Mouse (Mus musculus) kidney, embryonic 14.5 days (tissue): Measurements from ENCODE around the gene Diras1. TPM values are rescaled to one million over a fixed set of nuclear protein-coding genes. Genes with fewer than 3 reads are reported as not detected.
"Not testable (repeated sequence)": the region's sequence is repeated elsewhere in the genome, so short reads cannot be mapped to it uniquely, and the experiment has no call there.

Experiments
- ATAC-seq: fragments of 200-750 bp; cut with Nextera tagmentation; 2 replicates; pipeline ENCODE4 v1.8.0; 2017; ENCODE audit warnings: moderate number of reproducible peaks, mild to moderate bottlenecking, moderate TSS enrichment, moderate library complexity; ENCODE audit not compliant: low FRiP score, low TSS enrichment
- H3K27ac ChIP-seq: fragments of 300-500 bp; sonication (generic); 2 replicates; pipeline ENCODE4 v1.5.1; 2014; ENCODE audit warnings: low read depth, mild to moderate bottlenecking, low read length, moderate library complexity, mixed read lengths
- H3K27me3 ChIP-seq: fragments of 300-500 bp; sonication (generic); 2 replicates; pipeline ENCODE4 v1.6.1; 2014; ENCODE audit warnings: mild to moderate bottlenecking, low read length; ENCODE audit not compliant: control insufficient read depth, insufficient read depth
- H3K36me3 ChIP-seq: fragments of 300-500 bp; sonication (generic); 2 replicates; pipeline ENCODE4 v1.6.1; 2014; ENCODE audit warnings: low read length, mixed read lengths; ENCODE audit not compliant: control insufficient read depth, insufficient read depth
- H3K4me1 ChIP-seq: fragments of 300-500 bp; sonication (generic); 2 replicates; pipeline ENCODE4 v1.6.1; 2014; ENCODE audit warnings: low read length, mixed read lengths; ENCODE audit not compliant: control insufficient read depth, insufficient read depth
- H3K4me2 ChIP-seq: fragments of 300-500 bp; sonication (generic); replicated peaks from 2 replicates; pipeline ENCODE4 v1.6.1; 2014; ENCODE audit warnings: low read depth, mild to moderate bottlenecking, low read length
- H3K4me3 ChIP-seq: fragments of 300-500 bp; sonication (generic); 2 replicates; pipeline ENCODE4 v1.5.1; 2014; ENCODE audit warnings: mild to moderate bottlenecking, low read length
- H3K9ac ChIP-seq: fragments of 300-500 bp; sonication (generic); 2 replicates; pipeline ENCODE4 v1.6.1; 2014; ENCODE audit warnings: low read depth, mild to moderate bottlenecking, low read length, moderate library complexity
- H3K9me3 ChIP-seq: fragments of 300-500 bp; sonication (generic); 2 replicates; pipeline ENCODE4 v1.6.1; 2016; ENCODE audit warnings: low read length; ENCODE audit not compliant: control insufficient read depth
- WGBS: fragments of 180-500 bp; shearing (Covaris S2); extraction: QIAGEN DNeasy Blood & Tissue Kit; methylation state at CpG from one replicate; pipeline ENCODE4 v1.1.7; 2014; 5-methylcytosine and 5-hydroxymethylcytosine counted together
- polyA plus RNA-seq: library from polyadenylated mRNA; unstranded; fragments of >200 nt; fragmentation: Nextera tagmentation; extraction: Ambion mirVana; gene quantifications from 2 replicates; pipeline ENCODE4 v1.2.1, GENCODE M21; 2014

Diras1 gene
- polyA plus RNA-seq, 1 experiment from 2014 or later, result 0.37 TPM

DNA sequence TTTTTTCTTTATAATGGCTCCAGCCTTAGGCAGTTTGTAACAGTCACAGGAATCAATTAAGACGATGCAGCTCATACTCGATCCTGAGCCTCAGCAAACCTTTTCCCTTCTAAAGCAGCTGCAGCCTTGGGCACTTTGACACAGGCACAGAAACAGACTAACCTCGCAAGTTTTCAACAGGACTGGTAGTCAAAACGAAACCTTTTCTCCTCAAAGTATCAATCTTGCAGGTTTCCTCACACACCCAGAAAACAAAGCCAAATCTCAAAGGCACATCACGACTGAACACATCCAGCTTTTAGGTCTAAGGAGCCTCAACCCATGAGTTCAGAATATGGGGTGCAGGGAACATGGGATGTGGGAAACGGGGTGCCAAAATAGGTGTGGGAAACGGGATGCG is 28.1 kb downstream of the Diras1 start:
- Histone ChIP-seq H3K4me1 (peaks cover 6% of the 10 kb centered on the region; the same call in 1 of the 2 replicates), H3K27ac (no peak overlapping the region), H3K9ac (no peak overlapping the region), H3K4me3 (no peak overlapping the region), H3K36me3 (no peaks in the 10 kb centered on the region), H3K9me3 (no peaks in the 10 kb centered on the region), H3K27me3 (peaks cover 12% of the 10 kb centered on the region; the same call in 1 of the 2 replicates), H3K4me2 (no peak overlapping the region)
- 82% methylated on average over 8 of the region's 8 CpGs for WGBS
- ATAC-seq, result no peak

GRCm38 (mm10) chr10:80996501-80996900 is 29.0 kb downstream of the Diras1 start:
- peaks cover 6% of the 10 kb centered on the region; the same call in 1 of the 2 replicates for H3K4me1 ChIP-seq
- no peaks in the 10 kb centered on the region for H3K9me3 ChIP-seq
- H3K27me3 ChIP-seq, result peaks cover 12% of the 10 kb centered on the region; the same call in 1 of the 2 replicates
- H3K9ac ChIP-seq, result no peak overlapping the region
- no peak for ATAC-seq
- H3K4me3 ChIP-seq, result no peak overlapping the region
- H3K4me2 ChIP-seq, result no peak overlapping the region
- no peaks in the 10 kb centered on the region for H3K36me3 ChIP-seq
- WGBS, result 95% methylated on average over 8 of the region's 8 CpGs
- no peak overlapping the region for H3K27ac ChIP-seq

GRCm38 (mm10) chr10:80995091-80995632 is 30.3 kb downstream of the Diras1 start:
- Histone ChIP-seq H3K9ac (no peak overlapping the region), H3K27me3 (peaks cover 12% of the 10 kb centered on the region; the same call in 1 of the 2 replicates), H3K4me2 (no peak overlapping the region)

DNA sequence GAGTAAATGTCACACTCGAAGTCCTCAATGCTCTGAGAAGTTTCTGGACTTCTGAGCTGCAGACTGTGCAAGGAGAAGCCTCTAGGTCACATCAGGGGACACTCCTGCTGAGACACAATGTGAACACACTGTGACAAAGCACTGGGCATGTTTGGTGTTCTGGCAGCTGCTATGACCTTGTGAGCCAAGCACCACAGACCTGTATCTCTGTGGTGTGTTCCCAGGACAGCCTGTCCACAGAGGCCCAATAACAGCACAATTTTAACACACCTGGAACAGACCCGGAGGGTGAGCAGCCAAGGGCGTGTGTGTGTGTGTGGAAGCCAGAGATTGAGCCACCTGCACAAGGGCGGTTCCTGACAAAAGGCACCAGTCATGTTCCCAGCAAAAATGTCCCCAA is 30.8 kb downstream of the Diras1 start:
- Histone ChIP-seq H3K4me2 (no peak overlapping the region), H3K4me3 (no peak overlapping the region), H3K9me3 (no peaks in the 10 kb centered on the region), H3K27ac (no peak overlapping the region), H3K36me3 (no peaks in the 10 kb centered on the region), H3K27me3 (peaks cover 11% of the 10 kb centered on the region; the same call in 1 of the 2 replicates), H3K9ac (no peak overlapping the region), H3K4me1 (peaks cover 3% of the 10 kb centered on the region; the same call in 1 of the 2 replicates)
- 58% methylated on average over 4 of the region's 4 CpGs for WGBS
- ATAC-seq, result no peak

More at GRCm38 (mm10) chr10:80995091-80995632, 30.3 kb downstream of the Diras1 start:
- H3K4me3 ChIP-seq, result no peak overlapping the region
- H3K9me3 ChIP-seq, result no peaks in the 10 kb centered on the region
- H3K27ac ChIP-seq, result no peak overlapping the region
- H3K4me1 ChIP-seq, result peaks cover 6% of the 10 kb centered on the region; the same call in 1 of the 2 replicates
- 13% methylated on average over 21 of the region's 21 CpGs for WGBS
- no peak for ATAC-seq
- H3K36me3 ChIP-seq, result no peaks in the 10 kb centered on the region

GRCm38 (mm10) chr10:80993276-80993675 is 32.2 kb downstream of the Diras1 start:
- no peak overlapping the region for H3K4me3 ChIP-seq
- WGBS, result 66% methylated on average over 5 of the region's 5 CpGs
- H3K9me3 ChIP-seq, result no peaks in the 10 kb centered on the region
- no peaks in the 10 kb centered on the region for H3K4me1 ChIP-seq
- ATAC-seq, result no peak
- peaks cover 8% of the 10 kb centered on the region; the same call in 1 of the 2 replicates for H3K27me3 ChIP-seq
- H3K9ac ChIP-seq, result no peak overlapping the region
- no peak overlapping the region for H3K27ac ChIP-seq
- no peak overlapping the region for H3K4me2 ChIP-seq
- no peaks in the 10 kb centered on the region for H3K36me3 ChIP-seq

DNA sequence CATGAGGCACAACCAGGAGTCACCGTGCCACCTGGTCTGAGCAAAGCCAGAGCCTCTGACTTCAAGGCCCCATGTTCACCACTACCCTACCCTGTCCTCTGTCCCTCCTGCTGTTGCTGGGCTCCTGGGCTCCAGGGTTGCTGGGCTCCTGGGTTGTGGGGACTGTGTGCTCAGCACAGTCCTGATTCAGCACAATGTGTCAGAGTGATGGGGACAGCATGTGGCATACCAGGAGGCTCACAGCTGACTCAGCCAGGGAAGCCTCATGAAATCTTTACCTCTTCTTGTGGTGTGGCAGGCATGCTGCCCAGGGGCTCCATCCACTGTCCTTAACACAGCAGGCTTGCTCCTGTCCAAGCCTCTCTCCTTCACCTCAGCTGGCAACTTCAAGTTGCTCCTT is 33.5 kb downstream of the Diras1 start:
- Histone ChIP-seq H3K4me2 (no peak overlapping the region), H3K36me3 (no peaks in the 10 kb centered on the region), H3K27ac (no peak overlapping the region), H3K9ac (no peak overlapping the region), H3K9me3 (no peaks in the 10 kb centered on the region), H3K27me3 (peaks cover 3% of the 10 kb centered on the region), H3K4me1 (0 out of 2 replicates have a peak, but pooled peaks cover 4% of the 10 kb centered on the region), H3K4me3 (no peak overlapping the region)
- 81% methylated on average over 1 of the region's 1 CpGs for WGBS
- ATAC-seq, result no peak

DNA sequence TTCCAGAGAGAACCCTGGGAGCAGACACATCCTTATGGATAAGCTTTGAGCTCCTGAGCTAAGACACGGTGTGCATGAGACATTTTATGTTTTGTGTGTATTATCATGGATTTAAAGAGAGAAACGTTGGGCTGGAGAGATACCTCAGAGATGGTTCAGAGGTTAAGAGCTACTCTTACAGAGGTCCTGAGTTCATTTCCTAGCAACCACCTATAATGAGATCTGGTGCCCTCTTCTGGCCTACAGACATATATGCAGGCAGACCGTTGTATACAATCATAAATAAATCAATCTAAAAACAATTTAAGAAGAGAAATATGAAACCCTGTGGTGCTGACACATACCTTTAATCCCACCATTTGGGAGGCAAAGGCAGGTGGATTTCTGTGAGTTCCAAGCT is 34.5 kb downstream of the Diras1 start:
- no peaks in the 10 kb centered on the region for H3K9me3 ChIP-seq
- peaks cover 4% of the 10 kb centered on the region; the same call in 1 of the 2 replicates for H3K4me1 ChIP-seq
- H3K27me3 ChIP-seq, result peaks cover 11% of the 10 kb centered on the region
- no peak overlapping the region for H3K27ac ChIP-seq
- H3K9ac ChIP-seq, result no peak overlapping the region
- no peak overlapping the region for H3K4me2 ChIP-seq
- no peak for ATAC-seq
- H3K36me3 ChIP-seq, result no peaks in the 10 kb centered on the region
- H3K4me3 ChIP-seq, result no peak overlapping the region
- WGBS, result 18% methylated on average over 3 of the region's 3 CpGs

GRCm38 (mm10) chr10:80990406-80990805 is 35.1 kb downstream of the Diras1 start:
- Histone ChIP-seq H3K4me3 (no peak overlapping the region), H3K4me2 (no peak overlapping the region), H3K4me1 (peaks cover 9% of the 10 kb centered on the region), H3K9ac (no peak overlapping the region), H3K9me3 (no peaks in the 10 kb centered on the region), H3K27ac (no peak overlapping the region), H3K36me3 (no peaks in the 10 kb centered on the region), H3K27me3 (peaks cover 17% of the 10 kb centered on the region)
- ATAC-seq, result no peak
- 59% methylated on average over 7 of the region's 7 CpGs for WGBS

GRCm38 (mm10) chr10:80989854-80990253 is 35.6 kb downstream of the Diras1 start:
- H3K36me3 ChIP-seq, H3K9ac ChIP-seq, H3K4me3 ChIP-seq, ATAC-seq, H3K27ac ChIP-seq, H3K4me2 ChIP-seq, H3K9me3 ChIP-seq: not testable (repeated sequence)
- H3K4me1 ChIP-seq, result peaks cover 12% of the 10 kb centered on the region
- H3K27me3 ChIP-seq, result peaks cover 22% of the 10 kb centered on the region
- 56% methylated on average over 4 of the region's 4 CpGs for WGBS
